Mouse (Mus musculus): ENCODE measurements at regions not wholly inside any gene's neighbourhood (a gene's known extent, or its start where the extent isn't known, plus 50 kb on each side); places are given as distances from the start of the nearest gene placed in this dataset.
A peak's percentile ranks its signal among the peaks of the same experiment; 100 is the strongest.

- DNase-seq (ENCODE audit: low spot score), result no peak
These were observed 49.9 kb upstream of the Nepro start for GRCm38 (mm10) chr16:44674198-44674597.

- DNase-seq (ENCODE audit: low spot score), result no peak
These were observed 51.7 kb upstream of the Nepro start for GRCm38 (mm10) chr16:44672422-44672819.

- DNase-seq (ENCODE audit: low spot score), result no peak
These were observed 52.3 kb upstream of the Nepro start for GRCm38 (mm10) chr16:44671551-44672421.

GRCm38 (mm10) chr16:44668061-44668460, 56.0 kb upstream of the Nepro start:
- DNase-seq (ENCODE audit: low spot score), result no peak

GRCm38 (mm10) chr16:44667118-44667517, 57.0 kb upstream of the Nepro start:
- no peak for DNase-seq (ENCODE audit: low spot score)

GRCm38 (mm10) chr16:44666431-44666997, 57.6 kb upstream of the Nepro start:
- no peak for DNase-seq (ENCODE audit: low spot score)

- no peak for DNase-seq (ENCODE audit: low spot score)
These were observed 58.6 kb upstream of the Nepro start for GRCm38 (mm10) chr16:44665491-44665931.

GRCm38 (mm10) chr16:44662966-44663600, 61.0 kb upstream of the Nepro start:
- no peak for DNase-seq (ENCODE audit: low spot score)

- DNase-seq (ENCODE audit: low spot score), result no peak
These were observed 62.9 kb upstream of the Nepro start for GRCm38 (mm10) chr16:44660996-44661876.

GRCm38 (mm10) chr16:44658306-44658705, 65.8 kb upstream of the Nepro start:
- no peak for DNase-seq (ENCODE audit: low spot score)

- no peak for DNase-seq (ENCODE audit: low spot score)
These were observed 67.9 kb upstream of the Nepro start for GRCm38 (mm10) chr16:44656181-44656580.

GRCm38 (mm10) chr16:44655306-44655705, 68.8 kb upstream of the Nepro start:
- DNase-seq (ENCODE audit: low spot score), result no peak

GRCm38 (mm10) chr16:44648547-44649223, 75.4 kb upstream of the Nepro start:
- DNase-seq (ENCODE audit: low spot score), result no peak

- no peak for DNase-seq (ENCODE audit: low spot score)
These were observed 80.1 kb upstream of the Nepro start for GRCm38 (mm10) chr16:44643992-44644391.

- DNase-seq (ENCODE audit: low spot score), result no peak
These were observed 78.4 kb upstream of the Boc start for GRCm38 (mm10) chr16:44637100-44637499.

GRCm38 (mm10) chr16:44634486-44634885, 75.8 kb upstream of the Boc start:
- no peak for DNase-seq (ENCODE audit: low spot score)

- no peak for DNase-seq (ENCODE audit: low spot score)
These were observed 74.5 kb upstream of the Boc start for GRCm38 (mm10) chr16:44633059-44633667.

- peak; percentile 65 for DNase-seq (ENCODE audit: low spot score)
These were observed 73.8 kb upstream of the Boc start for GRCm38 (mm10) chr16:44632330-44633058.

GRCm38 (mm10) chr16:44631357-44632053, 72.8 kb upstream of the Boc start:
- DNase-seq (ENCODE audit: low spot score), result no peak

- DNase-seq (ENCODE audit: low spot score), result no peak
These were observed 72.2 kb upstream of the Boc start for GRCm38 (mm10) chr16:44630861-44631260.
